Mouse (Mus musculus): ENCODE measurements around the gene Ofcc1.

The Ofcc1 gene

GRCm38 (mm10) chr13:40361288-40361687, at the start of gene Ofcc1:
Gene Ofcc1, minus strand, starts transcription at chr13:40361450.
- DNase-seq = peak; percentile 3

GRCm38 (mm10) chr13:40390120-40390519, 28.9 kb upstream of the Ofcc1 start:
- DNase-seq = no peak

DNA sequence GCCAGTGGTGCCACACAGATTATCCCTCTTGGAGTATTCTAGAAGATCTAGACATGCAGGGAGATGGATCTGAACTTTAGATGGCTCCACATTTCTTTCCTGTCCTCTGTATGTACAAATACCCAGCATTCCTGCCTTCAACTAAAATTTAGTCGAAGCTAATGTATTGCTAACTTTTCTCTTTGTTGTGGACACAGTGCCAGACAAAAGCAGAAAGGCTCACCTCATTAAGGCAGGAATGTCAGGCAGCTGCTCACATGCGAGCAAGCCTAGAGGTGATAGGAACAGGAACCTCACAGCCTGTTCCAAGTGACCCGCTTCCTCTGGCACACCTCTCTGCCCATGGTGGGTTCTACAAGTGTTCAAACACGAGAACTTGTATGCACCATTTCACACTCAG, 26.2 kb upstream of the Ofcc1 start:
- no peak for DNase-seq

DNA sequence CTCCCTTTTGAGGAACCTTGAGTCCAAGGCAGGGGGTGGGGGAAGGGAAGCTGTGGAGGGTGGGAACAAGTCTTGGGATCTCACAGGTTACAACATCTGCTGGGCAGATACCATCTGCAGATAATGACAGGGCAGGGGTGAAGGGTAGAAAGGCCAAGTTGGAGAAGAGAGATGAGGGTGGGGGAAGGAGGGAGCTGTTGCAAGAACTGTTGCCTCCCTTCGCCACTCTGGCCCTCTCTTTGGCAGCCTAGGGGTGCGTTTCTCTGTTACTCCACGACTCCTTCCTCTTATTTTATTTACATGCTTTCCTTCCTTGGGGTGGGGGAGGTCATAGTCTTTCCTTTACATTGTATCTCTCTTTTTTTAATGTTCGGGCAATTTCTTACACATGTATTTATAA, 23.7 kb upstream of the Ofcc1 start:
- DNase-seq = no peak

- DNase-seq = no peak
Measured at GRCm38 (mm10) chr13:40376773-40377172, 15.5 kb upstream of the Ofcc1 start.

GRCm38 (mm10) chr13:40366762-40367161, 5.5 kb upstream of the Ofcc1 start:
- DNase-seq = no peak

- no peak for DNase-seq
Measured at GRCm38 (mm10) chr13:40364855-40365254, 3.6 kb upstream of the Ofcc1 start.

DNA sequence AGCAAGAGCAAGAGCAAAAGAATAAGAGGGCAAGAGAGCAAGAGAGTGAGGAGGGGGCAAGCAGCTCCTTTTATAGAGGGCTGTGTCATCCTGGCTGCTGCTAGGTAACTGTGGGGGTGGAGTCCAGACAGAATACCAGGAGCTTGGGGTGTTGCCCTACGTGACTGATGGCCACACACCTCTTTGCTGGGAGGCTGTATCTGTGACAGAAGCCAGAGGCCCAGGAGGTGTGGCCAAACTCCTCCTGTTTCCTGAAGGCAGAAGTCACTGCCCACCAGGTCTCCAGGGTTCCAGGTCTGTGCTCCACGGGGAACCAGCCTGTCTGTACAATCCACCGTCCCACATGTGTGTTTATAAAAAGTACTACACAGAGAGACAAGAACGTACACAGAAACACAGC, 558 bp downstream of the Ofcc1 start:
- no peak for DNase-seq

DNA sequence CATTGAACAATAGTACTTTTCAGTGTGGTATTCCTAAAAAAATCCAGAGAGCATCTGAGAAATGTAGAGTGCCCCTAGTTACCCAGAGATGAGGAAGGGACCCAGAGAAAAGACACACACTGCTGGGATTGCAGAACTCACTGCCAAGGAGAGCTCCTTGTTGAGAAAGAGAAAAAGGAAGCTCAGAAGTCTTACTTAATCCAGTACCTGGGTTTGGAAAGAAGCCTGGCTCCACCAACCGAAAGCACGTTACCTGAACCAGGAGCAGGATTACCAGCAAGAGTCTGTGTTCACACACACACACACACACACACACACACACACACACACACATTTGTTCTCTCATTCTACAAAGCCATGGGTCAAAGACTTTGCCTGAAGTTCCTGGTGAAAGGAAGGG, 14.2 kb downstream of the Ofcc1 start:
- no peak for DNase-seq

- DNase-seq = no peak
Measured at GRCm38 (mm10) chr13:40323301-40323700, 37.9 kb downstream of the Ofcc1 start.

GRCm38 (mm10) chr13:40320814-40321525, 40.3 kb downstream of the Ofcc1 start:
- DNase-seq = no peak

GRCm38 (mm10) chr13:40317731-40318130, 43.5 kb downstream of the Ofcc1 start:
- DNase-seq = no peak

DNA sequence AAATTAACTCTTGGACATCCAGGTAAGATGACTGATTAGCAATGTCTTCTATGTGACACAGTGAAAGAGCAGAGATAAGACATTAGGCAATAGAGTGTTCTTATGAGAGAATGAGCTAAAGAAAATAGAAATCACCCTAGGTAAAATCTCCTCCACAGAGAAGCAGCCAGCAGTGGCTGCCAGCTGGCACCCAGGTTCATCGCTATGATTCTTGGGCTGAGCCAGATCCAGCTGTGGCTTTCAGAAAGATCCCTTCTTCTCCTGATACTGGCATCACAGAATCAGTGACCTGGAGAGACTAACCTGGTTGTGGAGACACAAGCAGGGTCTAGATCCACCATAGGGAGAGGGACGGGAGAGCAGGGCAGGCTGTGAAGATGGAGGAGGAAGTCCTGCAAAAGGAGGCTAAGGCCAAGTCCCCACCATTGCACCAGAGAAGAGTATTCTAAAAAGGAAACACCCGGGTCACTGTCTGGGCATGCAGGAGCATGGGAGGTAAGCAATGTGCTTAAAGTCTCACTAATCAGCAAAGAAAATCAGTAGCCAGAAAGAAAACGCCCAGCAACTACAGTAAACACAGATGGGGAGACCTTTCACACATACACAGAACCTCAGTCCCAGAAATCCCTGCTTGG, 46.0 kb downstream of the Ofcc1 start:
- DNase-seq = no peak

- DNase-seq = no peak
Measured at GRCm38 (mm10) chr13:40292891-40293290, 68.4 kb downstream of the Ofcc1 start.

- DNase-seq = no peak
Measured at GRCm38 (mm10) chr13:40290846-40291245, 70.4 kb downstream of the Ofcc1 start.

- DNase-seq = no peak
Measured at GRCm38 (mm10) chr13:40288650-40289049, 72.6 kb downstream of the Ofcc1 start.

DNA sequence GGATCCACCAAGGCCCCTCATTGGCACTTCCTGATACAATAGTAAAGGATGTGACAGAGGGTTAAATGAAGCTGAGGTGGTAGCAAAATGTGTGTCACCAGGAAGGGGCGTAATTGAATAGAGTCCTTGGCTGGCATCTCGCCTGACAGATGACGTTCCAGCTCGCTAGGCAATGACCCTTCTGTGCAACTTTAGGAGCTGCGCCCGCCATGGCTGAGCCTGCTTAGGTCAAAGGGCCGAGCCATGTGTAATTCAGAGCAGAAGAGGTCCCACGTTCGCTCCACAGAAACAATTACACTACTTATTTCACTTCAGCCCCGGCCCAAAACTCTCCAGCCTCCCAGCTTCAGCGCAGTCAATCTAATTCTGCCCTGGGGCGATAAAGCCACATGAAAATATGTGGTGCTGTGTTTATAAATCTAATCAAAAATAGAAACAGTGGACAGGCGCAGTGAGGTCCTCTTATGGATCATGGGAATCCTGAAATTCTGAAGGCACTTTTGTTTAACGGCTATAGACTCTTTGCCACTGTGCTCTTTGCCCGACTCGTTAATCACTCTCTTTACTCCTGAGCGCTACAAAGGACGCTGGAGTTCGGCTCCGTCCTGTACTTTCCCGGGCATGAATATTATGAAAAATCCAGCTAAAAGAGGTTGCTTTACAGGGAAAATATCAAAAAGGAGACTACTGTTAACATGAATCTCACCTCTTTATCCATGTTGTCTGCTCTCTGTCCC, 73.8 kb downstream of the Ofcc1 start:
- no peak for DNase-seq

- DNase-seq = no peak
Measured at GRCm38 (mm10) chr13:40285234-40285791, 75.9 kb downstream of the Ofcc1 start.

DNA sequence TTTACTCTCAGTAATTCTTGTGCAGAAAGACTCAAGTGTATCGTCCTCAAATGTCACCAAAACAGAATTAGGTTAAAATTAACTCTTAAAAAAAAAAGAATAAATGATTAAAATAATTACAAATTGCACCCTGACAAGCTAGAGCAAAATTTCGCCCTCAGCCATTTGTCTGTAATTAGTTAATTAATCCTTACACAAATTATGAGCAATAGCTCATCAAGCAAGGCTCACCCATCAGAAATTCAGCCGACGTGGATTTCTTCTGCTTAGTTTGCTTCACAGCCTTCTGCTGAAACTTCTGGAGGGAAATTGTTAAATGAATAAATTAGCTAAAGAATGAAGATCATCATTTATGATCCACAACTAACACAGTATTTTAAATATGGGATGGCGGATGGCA, 80.6 kb downstream of the Ofcc1 start:
- no peak for DNase-seq

DNA sequence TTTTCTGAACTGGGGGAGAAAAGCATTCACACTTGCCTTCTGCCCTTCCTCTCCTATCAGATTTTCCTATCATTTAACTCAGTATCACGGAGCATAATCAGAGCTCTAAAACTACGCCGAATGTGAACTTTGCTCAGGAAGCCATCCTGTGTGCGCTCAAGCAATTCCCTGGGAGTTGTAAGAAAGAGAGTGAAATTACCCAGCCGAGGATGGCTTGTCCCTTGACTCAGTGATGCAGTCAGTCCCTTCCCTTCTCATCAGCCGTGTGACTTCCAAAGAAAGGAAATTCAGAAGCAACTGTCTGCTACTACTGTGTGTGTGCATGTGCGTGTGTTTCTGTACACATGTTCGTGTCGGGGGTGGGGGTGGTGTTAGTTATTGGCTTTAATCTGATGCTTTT, 93.7 kb downstream of the Ofcc1 start:
- no peak for DNase-seq

DNA sequence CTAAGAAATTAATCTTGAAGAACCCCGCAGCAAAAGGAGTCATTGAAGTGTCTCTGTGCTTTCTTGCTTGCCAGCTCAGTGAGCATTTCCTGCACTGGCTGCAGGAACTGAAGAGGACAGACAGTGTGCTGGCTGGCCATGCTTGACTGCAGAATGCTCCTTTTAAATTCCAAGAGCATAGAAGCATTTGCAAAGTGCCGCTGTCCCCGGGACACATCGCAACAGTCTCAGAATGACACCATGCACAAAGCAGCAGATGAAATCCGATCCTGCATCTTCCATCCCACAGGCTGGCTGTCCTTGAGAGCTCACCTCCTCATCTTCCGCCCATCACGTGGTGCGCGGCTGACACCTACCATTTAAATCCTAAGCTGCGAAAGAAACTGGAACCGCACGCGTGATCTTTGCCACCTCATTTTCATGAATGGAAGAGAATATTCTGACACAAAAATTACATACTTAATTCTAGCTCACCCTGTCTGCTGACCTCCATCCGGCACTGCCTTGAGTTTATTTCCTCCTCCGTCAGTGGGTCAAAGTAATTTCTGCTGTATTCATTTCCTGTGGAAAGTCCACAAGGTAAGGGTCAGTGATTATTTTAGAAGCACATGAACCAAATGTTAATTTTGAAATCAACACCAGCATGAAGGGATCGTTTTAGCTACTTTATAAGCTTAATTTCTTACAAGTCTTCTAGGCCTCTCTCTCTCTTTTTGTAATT, 98.0 kb downstream of the Ofcc1 start:
- no peak for DNase-seq

DNA sequence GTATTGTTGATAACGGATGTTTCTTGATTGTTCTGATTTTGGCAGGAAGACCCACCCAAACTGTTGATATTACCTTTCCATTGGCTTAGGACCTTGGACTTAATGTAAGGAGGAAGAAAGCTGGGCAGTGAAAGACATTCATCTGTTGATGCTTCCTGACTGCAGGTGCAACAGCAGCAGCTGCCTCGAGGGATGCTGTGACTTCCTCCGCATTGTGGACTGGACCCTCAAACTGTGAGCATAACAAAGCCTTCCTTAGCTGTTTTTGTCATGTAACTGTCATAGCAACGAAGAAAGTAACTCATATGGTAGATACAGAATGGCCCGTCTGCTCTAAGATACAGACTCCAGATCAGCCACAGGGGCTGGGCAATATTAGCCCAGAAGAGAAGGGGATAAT, 102.5 kb downstream of the Ofcc1 start:
- no peak for DNase-seq

DNA sequence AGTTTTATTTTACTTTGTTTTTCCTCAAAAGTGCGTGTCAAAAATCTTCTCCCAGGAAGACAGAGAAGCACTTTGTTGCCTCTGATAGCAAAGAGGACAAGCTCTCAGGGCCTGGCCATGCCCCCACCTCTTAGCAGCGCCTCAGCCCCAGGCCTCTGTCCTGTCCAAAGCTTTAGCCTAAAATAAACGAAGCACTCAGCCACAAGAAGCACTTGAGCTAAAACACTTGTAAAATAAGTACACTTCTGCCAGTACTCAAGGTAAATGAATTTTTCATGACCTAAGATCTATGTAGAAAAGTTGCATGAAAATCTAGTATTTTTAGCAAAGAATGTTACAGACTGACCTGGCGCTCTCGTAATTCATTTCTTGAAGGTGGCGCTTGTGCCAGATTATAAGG, 117.4 kb downstream of the Ofcc1 start:
- no peak for DNase-seq
